Mouse (Mus musculus) small intestine, adult 2 months (tissue): ENCODE data around the gene Plac1. TPM values are rescaled to one million over a fixed set of nuclear protein-coding genes. Genes with fewer than 3 reads are reported as not detected.

ENCODE experiments used
- H3K27ac ChIP-seq: fragments of 200-500 bp; 2 replicates; pipeline ENCODE4 v1.5.1; 2012; ENCODE audit warnings: low read depth, low read length, control low read depth, inconsistent platforms; ENCODE audit not compliant: insufficient read depth
- H3K27me3 ChIP-seq: fragments of 200-500 bp; 2 replicates; pipeline ENCODE4 v1.6.1; 2012; ENCODE audit warnings: mild to moderate bottlenecking, moderate library complexity, low read length, inconsistent platforms; ENCODE audit not compliant: control insufficient read depth, insufficient read depth
- H3K36me3 ChIP-seq: fragments of 200-500 bp; 2 replicates; pipeline ENCODE4 v1.6.1; 2012; ENCODE audit warnings: mild to moderate bottlenecking, low read length, control low read depth, inconsistent platforms; ENCODE audit not compliant: control insufficient read depth, insufficient read depth
- H3K4me1 ChIP-seq: fragments of 200-500 bp; 2 replicates; pipeline ENCODE4 v1.6.1; 2012; ENCODE audit warnings: low read length, inconsistent platforms, mixed read lengths; ENCODE audit not compliant: control insufficient read depth, insufficient read depth, insufficient read length
- H3K4me3 ChIP-seq: fragments of 200-500 bp; 2 replicates; pipeline ENCODE4 v1.5.1; 2012; ENCODE audit warnings: low read depth, mild to moderate bottlenecking, control low read depth, inconsistent platforms, low read length, moderate library complexity
- CTCF ChIP-seq: fragments of 200-500 bp; IDR thresholded peaks from 2 replicates; pipeline ENCODE4 v1.5.1; 2012; ENCODE audit warnings: low read depth, mild to moderate bottlenecking, control low read depth, inconsistent platforms, low read length, moderate library complexity, mixed read lengths; ENCODE audit not compliant: insufficient replicate concordance, insufficient read length; ENCODE audit errors: extremely low read depth
- POLR2A ChIP-seq: fragments of 200-500 bp; IDR thresholded peaks from 2 replicates; pipeline ENCODE4 v1.6.1; 2012; ENCODE audit warnings: low read depth, mild to moderate bottlenecking, control low read depth, inconsistent platforms, low read length, moderate library complexity
- WGBS: fragments of 180-500 bp; shearing (Covaris S2); methylation state at CpG from one replicate; pipeline ENCODE4 v1.1.7; 2018; 5-methylcytosine and 5-hydroxymethylcytosine counted together
- polyA plus RNA-seq: library from polyadenylated mRNA; depleted of rRNA; stranded (reverse); fragments of >200 nt; gene quantifications from 2 replicates; pipeline ENCODE4 v1.2.3, GENCODE M21; 2012

The Plac1 gene
- polyA plus RNA-seq, 1 experiment: not detected

- no peak overlapping the region for H3K4me3 ChIP-seq
- H3K27ac ChIP-seq: no peak overlapping the region
- TF ChIP-seq POLR2A: no peak
- TF ChIP-seq CTCF: no peak
- H3K4me1 ChIP-seq: no peaks in the 10 kb centered on the region
- H3K27me3 ChIP-seq: no peaks in the 10 kb centered on the region
- H3K36me3 ChIP-seq: no peaks in the 10 kb centered on the region
- 77% methylated on average over 4 of the region's 4 CpGs for WGBS
Measured at GRCm38 (mm10) chrX:53046033-53046432, 193.9 kb downstream of the Plac1 start.

GRCm38 (mm10) chrX:53045187-53045903 is 194.6 kb downstream of the Plac1 start:
- Histone ChIP-seq H3K4me3 (no peak overlapping the region), H3K27me3 (no peaks in the 10 kb centered on the region), H3K36me3 (no peaks in the 10 kb centered on the region), H3K4me1 (no peaks in the 10 kb centered on the region), H3K27ac (no peak overlapping the region)
- no peak for TF ChIP-seq CTCF
- TF ChIP-seq POLR2A: no peak
- 47% methylated on average over 10 of the region's 10 CpGs for WGBS

GRCm38 (mm10) chrX:53041006-53041405 is 198.9 kb downstream of the Plac1 start:
- Histone ChIP-seq H3K4me3 (no peak overlapping the region), H3K27me3 (no peaks in the 10 kb centered on the region), H3K27ac (no peak overlapping the region), H3K36me3 (no peaks in the 10 kb centered on the region), H3K4me1 (no peaks in the 10 kb centered on the region)
- TF ChIP-seq CTCF: no peak
- TF ChIP-seq POLR2A: no peak
- 74% methylated on average over 6 of the region's 6 CpGs for WGBS

GRCm38 (mm10) chrX:53040138-53040537 is 199.8 kb downstream of the Plac1 start:
- H3K27ac ChIP-seq: no peak overlapping the region
- H3K36me3 ChIP-seq: no peaks in the 10 kb centered on the region
- H3K4me1 ChIP-seq: no peaks in the 10 kb centered on the region
- TF ChIP-seq POLR2A (no peak), CTCF (no peak)
- no peak overlapping the region for H3K4me3 ChIP-seq
- 83% methylated on average over 6 of the region's 6 CpGs for whole genome bisulfite sequencing
- no peaks in the 10 kb centered on the region for H3K27me3 ChIP-seq

GRCm38 (mm10) chrX:53039651-53040050 is 200.3 kb downstream of the Plac1 start:
- Histone ChIP-seq H3K27me3 (no peaks in the 10 kb centered on the region), H3K4me3 (no peak overlapping the region), H3K36me3 (no peaks in the 10 kb centered on the region), H3K27ac (no peak overlapping the region), H3K4me1 (no peaks in the 10 kb centered on the region)
- TF ChIP-seq CTCF (no peak), POLR2A (no peak)
- 58% methylated on average over 5 of the region's 5 CpGs for WGBS

- no peaks in the 10 kb centered on the region for H3K4me1 ChIP-seq
- no peaks in the 10 kb centered on the region for H3K27me3 ChIP-seq
- H3K4me3 ChIP-seq: no peak overlapping the region
- H3K27ac ChIP-seq: no peak overlapping the region
- WGBS: 88% methylated on average over 4 of the region's 4 CpGs
- no peaks in the 10 kb centered on the region for H3K36me3 ChIP-seq
- TF ChIP-seq POLR2A (no peak), CTCF (no peak)
Measured at GRCm38 (mm10) chrX:53038194-53038593, 201.7 kb downstream of the Plac1 start.

GRCm38 (mm10) chrX:53029559-53029958 is 210.4 kb downstream of the Plac1 start:
- no peaks in the 10 kb centered on the region for H3K27me3 ChIP-seq
- no peaks in the 10 kb centered on the region for H3K36me3 ChIP-seq
- no peak overlapping the region for H3K4me3 ChIP-seq
- no peaks in the 10 kb centered on the region for H3K4me1 ChIP-seq
- WGBS: 62% methylated on average over 5 of the region's 5 CpGs
- TF ChIP-seq CTCF: no peak
- no peak for TF ChIP-seq POLR2A
- no peak overlapping the region for H3K27ac ChIP-seq
